Comparison of ENCODE assay signal across 10 mouse cellular contexts in genomic region chr9:99869275-99869674, GRCm38 (mm10). TPM values are rescaled to one million over a fixed set of nuclear protein-coding genes. Genes with fewer than 3 reads are reported as not detected.
DNase-seq lines count a peak whose midpoint lies in the region; ATAC-seq and TF ChIP-seq lines count a peak whose summit lies in the region.
"Had no signal": no experiment of that assay in that cellular context is flagged by ENCODE, and none has a peak within 500 bp of the region (broad histone marks: within the 10 kb centered on the region; RNA-seq: fewer than 3 reads in every experiment).

No protein-coding gene starts in this region.

- H3K4me3 ChIP-seq in limb, embryonic 15.5 days, result peak overlapping the region; percentile 26
- no peak overlapping the region for H3K4me3 ChIP-seq in left cerebral cortex, adult 2 months

- H3K4me2 ChIP-seq in limb, embryonic 15.5 days, result peak overlapping the region; percentile 42

- H3K9ac ChIP-seq in limb, embryonic 15.5 days, result no peak overlapping the region
- H3K9ac ChIP-seq: liver, embryonic 14.5 days had no signal

- H3K9me3 ChIP-seq in limb, embryonic 15.5 days, result no peaks in the 10 kb centered on the region

- H3K27ac ChIP-seq in limb, embryonic 15.5 days, result no peak overlapping the region
- H3K27ac ChIP-seq in left cerebral cortex, adult 2 months, result no peak overlapping the region
- H3K27ac ChIP-seq: liver, embryonic 14.5 days had no signal

- H3K4me1 ChIP-seq in limb, embryonic 15.5 days, result peaks cover 36% of the 10 kb centered on the region

- ATAC-seq in limb, embryonic 15.5 days (ENCODE audit: insufficient number of reproducible peaks, low FRiP score, low TSS enrichment, low read depth), result no peak

- intact Hi-C loops in left cerebral cortex, adult 2 months (cut with DNase I), result no loop called here

- 1% methylated on average over 28 of the region's 29 CpGs for WGBS in limb, embryonic 15.5 days

- TF ChIP-seq CTCF in left cerebral cortex, adult 2 months (IDR thresholded peaks at IDR 0.05), result no peak

- H3K36me3 ChIP-seq in limb, embryonic 15.5 days, result no peaks in the 10 kb centered on the region

- peak; percentile 34 to 40 for DNase-seq in cerebellum, postnatal 10 days
- no peak for DNase-seq in cerebellum, adult 9-10 months
- peak; percentile 11 for DNase-seq in right cerebral cortex, postnatal 4 days
- no peak for DNase-seq in right cerebral cortex, adult 18-20 months
- no peak for DNase-seq in urinary bladder, adult 2 months (ENCODE audit: low spot score)
- DNase-seq in ovary, postnatal 36 days (ENCODE audit: low spot score), result no peak
- DNase-seq in left cerebral cortex, adult 2 months (ENCODE audit: extremely low spot score in 1 of 2, low spot score in 2 of 2), result no peak

- H3K27me3 ChIP-seq in limb, embryonic 15.5 days, result peaks cover 98% of the 10 kb centered on the region

RNA-seq across cellular contexts. Expression of gene Sox14, which starts 6.7 kb away (rescaled TPM):
- not detected in 2 replicates for polyA plus RNA-seq in limb, embryonic 15.5 days (2015; fragmentation: Nextera tagmentation; extraction: Ambion mirVana)
- not detected in 2 replicates for polyA plus RNA-seq in urinary bladder, adult 2 months (2012; rRNA removed)
- total RNA-seq in left cerebral cortex, adult 2 months (2021), result not detected
- total RNA-seq: adrenal gland, postnatal 14 days had no signal
- polyA plus RNA-seq: liver, embryonic 14.5 days had no signal

Comparison
In these comparisons a context has a peak if more than half of its experiments do, and no peak if none do; other contexts are left out.
1. DNase-seq: peak in cerebellum, postnatal 10 days (2 of 2) and right cerebral cortex, postnatal 4 days (single experiment); none in cerebellum, adult 9-10 months (single experiment), right cerebral cortex, adult 18-20 months (single experiment), urinary bladder, adult 2 months (single experiment), ovary, postnatal 36 days (single experiment) and left cerebral cortex, adult 2 months (0 of 2).